Mouse (Mus musculus): ENCODE data around the gene Ctrb1. TPM values are rescaled to one million over a fixed set of nuclear protein-coding genes. Genes with fewer than 3 reads are reported as not detected.

The Ctrb1 gene
- polyA plus RNA-seq, 1 experiment from 2014 or later: not detected

DNA sequence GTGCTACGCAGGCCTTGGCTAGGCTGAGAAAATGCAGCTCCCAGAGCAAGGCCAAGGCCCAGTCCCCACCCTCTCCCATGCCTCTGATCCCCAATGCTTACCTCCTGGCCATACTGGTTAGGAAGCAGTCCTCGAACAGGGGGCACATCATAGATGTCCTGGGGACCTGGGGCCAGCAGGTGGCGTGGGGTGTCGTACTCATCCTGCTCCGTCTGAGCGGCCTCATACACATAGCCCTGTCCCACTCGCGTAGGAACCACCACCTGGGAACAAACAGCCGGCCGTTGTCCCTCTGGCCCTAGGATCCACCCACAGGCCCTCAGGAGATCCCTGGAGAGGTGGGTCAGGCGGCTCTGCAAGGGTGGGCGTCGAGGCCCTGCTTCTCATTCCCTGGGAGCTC is 24.7 kb upstream of the Ctrb1 start:
- H3K4me1 ChIP-seq: peaks cover 35% of the 10 kb centered on the region
- H3K27ac ChIP-seq (replicated peaks): peak overlapping the region; percentile 95
- no peak overlapping the region for H3K9ac ChIP-seq (replicated peaks)
- H3K4me2 ChIP-seq (replicated peaks): no peak overlapping the region
- H3K9me3 ChIP-seq: no peaks in the 10 kb centered on the region
- H3K4me3 ChIP-seq: no peak overlapping the region
- 87% methylated on average over 13 of the region's 13 CpGs for WGBS
- H3K36me3 ChIP-seq: peaks cover 49% of the 10 kb centered on the region
- no peak for ATAC-seq (replicated peaks)
- H3K27me3 ChIP-seq: no peaks in the 10 kb centered on the region

DNA sequence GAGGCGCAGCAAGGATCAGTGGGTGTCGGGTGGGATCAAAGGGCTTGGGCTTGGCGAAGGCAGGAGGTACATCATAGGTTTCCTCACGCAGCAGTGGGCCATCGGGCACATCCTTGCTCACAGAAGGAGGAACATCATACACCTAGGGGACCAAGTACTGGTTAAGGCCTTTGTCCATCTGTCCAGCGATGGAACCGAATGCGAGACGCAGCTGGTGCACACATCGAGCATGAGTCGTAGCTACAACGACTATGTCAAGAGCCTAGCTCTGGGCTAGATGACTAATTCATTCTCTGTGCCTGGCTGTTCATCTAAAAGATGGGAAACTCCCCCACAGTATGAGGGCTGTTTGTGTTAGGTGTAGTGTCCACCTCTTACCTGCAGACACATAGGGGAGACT is 23.5 kb upstream of the Ctrb1 start:
- Histone ChIP-seq H3K4me3 (no peak overlapping the region), H3K9me3 (no peaks in the 10 kb centered on the region), H3K4me1 (peaks cover 35% of the 10 kb centered on the region), H3K4me2 (replicated peaks) (no peak overlapping the region), H3K36me3 (peaks cover 52% of the 10 kb centered on the region), H3K27ac (replicated peaks) (no peak overlapping the region), H3K9ac (replicated peaks) (no peak overlapping the region), H3K27me3 (no peaks in the 10 kb centered on the region)
- WGBS: 96% methylated on average over 12 of the region's 12 CpGs
- no peak for ATAC-seq (replicated peaks)

DNA sequence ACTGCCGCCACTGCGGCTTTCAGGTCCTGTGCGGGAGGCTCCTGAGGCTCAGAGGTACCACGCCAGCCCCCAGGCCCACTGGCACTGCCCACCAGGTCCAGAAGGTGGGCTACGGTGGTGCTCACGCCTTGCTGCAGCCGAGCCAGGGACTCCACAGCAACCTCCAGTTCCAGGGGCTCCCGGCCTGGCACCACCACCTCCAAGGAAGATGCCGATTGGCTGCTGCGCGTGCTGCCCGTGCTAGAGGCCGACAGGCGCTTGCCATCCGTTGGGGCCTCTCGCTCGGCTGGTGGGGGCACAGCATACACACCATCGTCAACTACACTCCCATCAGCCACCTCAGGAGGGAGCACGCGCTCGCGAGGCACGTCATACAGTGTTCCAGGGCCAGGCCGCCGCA is 23.0 kb upstream of the Ctrb1 start:
- Histone ChIP-seq H3K4me3 (no peak overlapping the region), H3K4me1 (peaks cover 32% of the 10 kb centered on the region), H3K9ac (replicated peaks) (no peak overlapping the region), H3K36me3 (peaks cover 57% of the 10 kb centered on the region), H3K9me3 (no peaks in the 10 kb centered on the region), H3K4me2 (replicated peaks) (no peak overlapping the region), H3K27me3 (no peaks in the 10 kb centered on the region), H3K27ac (replicated peaks) (no peak overlapping the region)
- WGBS: 94% methylated on average over 25 of the region's 25 CpGs
- no peak for ATAC-seq (replicated peaks)

DNA sequence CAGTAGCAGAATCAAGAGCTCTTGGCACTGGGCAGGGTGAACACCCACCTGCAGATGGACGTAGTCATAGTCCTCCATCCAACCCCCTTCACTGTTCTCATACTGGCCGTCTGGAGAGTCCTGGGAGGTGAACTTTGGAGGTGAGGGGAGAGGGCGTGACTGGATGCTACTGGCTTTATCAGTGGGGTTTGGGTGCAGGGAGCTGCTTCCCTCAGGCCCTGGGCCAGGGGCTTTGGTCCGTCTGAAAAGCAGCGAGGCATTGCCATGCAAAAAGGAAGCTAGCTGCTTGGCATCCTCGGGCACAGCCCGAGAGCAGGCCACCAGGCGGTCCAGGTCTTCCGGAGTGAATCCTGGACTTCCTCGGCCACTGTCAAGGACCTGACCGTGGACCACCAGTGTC is 22.5 kb upstream of the Ctrb1 start:
- ATAC-seq (replicated peaks): no peak
- WGBS: 95% methylated on average over 11 of the region's 11 CpGs
- H3K36me3 ChIP-seq: peaks cover 58% of the 10 kb centered on the region

DNA sequence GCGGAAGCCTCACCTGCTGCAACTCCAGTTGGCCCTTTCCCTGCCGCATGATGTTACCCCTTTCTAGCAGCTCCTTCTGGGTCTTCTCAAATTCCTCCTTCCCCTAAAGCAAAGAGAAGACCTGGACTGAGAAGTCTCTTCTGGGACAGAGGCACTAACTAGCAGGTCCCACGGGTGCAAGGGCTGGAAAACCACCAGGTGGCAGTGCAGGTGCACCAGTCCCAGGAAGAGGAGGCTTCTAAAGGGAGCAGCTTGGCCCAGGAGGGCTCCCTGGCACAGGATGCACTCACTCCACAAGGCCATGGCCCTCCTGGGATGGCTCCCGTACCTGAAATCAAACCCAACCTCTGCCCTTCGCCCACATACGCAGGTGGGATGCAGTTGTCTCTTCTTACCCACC is 21.8 kb upstream of the Ctrb1 start:
- Histone ChIP-seq H3K4me2 (replicated peaks) (no peak overlapping the region), H3K27ac (replicated peaks) (no peak overlapping the region), H3K4me1 (peaks cover 21% of the 10 kb centered on the region), H3K9me3 (no peaks in the 10 kb centered on the region), H3K4me3 (no peak overlapping the region), H3K36me3 (peaks cover 58% of the 10 kb centered on the region), H3K27me3 (no peaks in the 10 kb centered on the region), H3K9ac (replicated peaks) (no peak overlapping the region)
- no peak for ATAC-seq (replicated peaks)
- WGBS: 77% methylated on average over 6 of the region's 6 CpGs

More for the DNA sequence above, 22.5 kb upstream of the Ctrb1 start:
- Histone ChIP-seq H3K27ac (replicated peaks) (no peak overlapping the region), H3K4me3 (no peak overlapping the region), H3K9me3 (no peaks in the 10 kb centered on the region), H3K4me1 (peaks cover 28% of the 10 kb centered on the region), H3K4me2 (replicated peaks) (no peak overlapping the region), H3K27me3 (no peaks in the 10 kb centered on the region), H3K9ac (replicated peaks) (no peak overlapping the region)

DNA sequence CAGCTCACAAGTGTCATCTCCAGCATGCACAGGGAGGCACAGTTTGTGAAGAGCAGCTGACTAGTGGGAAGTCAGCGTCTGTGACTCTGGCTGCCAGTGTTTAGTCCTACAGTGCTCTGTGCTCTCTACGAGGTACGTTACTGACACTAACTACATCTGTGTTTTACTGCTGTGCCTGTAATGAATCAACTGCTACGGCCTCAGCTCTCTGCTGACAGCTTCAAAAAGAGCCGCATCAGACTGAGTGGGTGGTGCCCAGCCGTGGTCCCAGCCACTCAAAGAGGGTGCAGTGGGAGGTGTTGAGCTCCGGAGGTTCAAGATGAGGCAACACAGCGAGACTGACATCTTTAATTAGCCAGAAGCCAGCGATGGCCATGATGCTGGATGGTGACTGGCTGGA is 21.3 kb upstream of the Ctrb1 start:
- Histone ChIP-seq H3K36me3 (peaks cover 58% of the 10 kb centered on the region), H3K4me2 (replicated peaks) (no peak overlapping the region), H3K9ac (replicated peaks) (no peak overlapping the region), H3K4me1 (peaks cover 16% of the 10 kb centered on the region), H3K27ac (replicated peaks) (no peak overlapping the region), H3K4me3 (no peak overlapping the region), H3K9me3 (no peaks in the 10 kb centered on the region), H3K27me3 (no peaks in the 10 kb centered on the region)
- ATAC-seq (replicated peaks): no peak
- 79% methylated on average over 9 of the region's 9 CpGs for WGBS

DNA sequence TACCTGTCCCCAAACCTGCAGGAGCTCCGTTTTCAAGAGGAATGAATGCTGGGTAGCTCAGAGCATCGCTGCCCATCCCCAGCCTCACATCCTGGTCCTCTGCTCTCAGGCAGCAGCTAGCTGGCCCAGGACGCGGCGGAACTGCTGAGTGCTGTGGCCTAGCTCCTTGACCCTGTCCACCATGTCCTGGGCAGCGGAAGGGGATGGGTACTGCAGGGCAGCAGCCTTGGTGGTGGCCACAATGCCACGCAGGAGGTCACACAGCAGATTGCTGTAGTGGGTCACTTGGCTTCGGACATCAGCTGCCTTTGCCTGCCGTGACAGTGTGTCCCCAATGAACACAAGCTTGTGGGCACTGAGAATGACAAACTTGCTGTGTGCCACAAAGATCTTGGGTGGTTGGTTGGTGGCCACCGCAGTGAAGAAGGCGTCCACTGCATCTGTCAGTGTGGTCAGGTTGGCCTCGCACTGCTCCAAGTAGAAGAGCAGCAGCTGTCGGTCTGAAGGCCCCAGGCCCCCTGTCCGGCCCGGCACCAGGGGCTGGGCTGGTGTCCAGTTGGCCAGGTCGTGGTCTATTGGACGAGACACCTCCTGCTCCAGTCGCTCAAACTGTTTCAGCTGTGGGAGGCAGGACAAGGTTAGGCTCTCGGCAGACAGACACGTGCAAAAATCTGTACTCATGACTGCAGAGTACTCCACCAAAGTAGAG is 20.1 kb upstream of the Ctrb1 start:
- Histone ChIP-seq H3K4me2 (replicated peaks) (no peak overlapping the region), H3K4me1 (peaks cover 4% of the 10 kb centered on the region), H3K36me3 (peaks cover 58% of the 10 kb centered on the region), H3K27me3 (no peaks in the 10 kb centered on the region), H3K9ac (replicated peaks) (no peak overlapping the region), H3K4me3 (no peak overlapping the region), H3K27ac (replicated peaks) (no peak overlapping the region), H3K9me3 (no peaks in the 10 kb centered on the region)
- no peak for ATAC-seq (replicated peaks)
- 93% methylated on average over 20 of the region's 20 CpGs for WGBS

DNA sequence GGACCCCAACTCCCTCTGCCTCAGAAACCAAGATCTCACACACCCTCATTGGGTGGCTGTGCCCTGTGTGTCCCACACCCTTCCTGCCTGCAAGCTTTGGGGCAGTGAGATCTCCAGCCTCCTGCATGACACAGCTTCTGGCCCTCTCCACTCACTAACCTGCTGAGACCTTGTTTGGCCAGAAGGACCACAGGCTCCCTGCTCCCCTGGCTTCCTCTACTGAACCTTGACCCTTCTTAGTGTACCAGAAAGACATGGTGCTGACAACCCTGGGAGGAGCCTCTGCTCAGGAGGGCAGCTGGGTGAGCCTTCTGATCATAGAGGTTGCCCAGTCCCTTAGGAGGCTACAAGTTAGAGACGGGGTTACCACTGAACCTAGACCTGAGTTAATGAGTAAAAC is 18.4 kb upstream of the Ctrb1 start:
- WGBS: 96% methylated on average over 1 of the region's 1 CpGs
- no peaks in the 10 kb centered on the region for H3K27me3 ChIP-seq
- no peak for ATAC-seq (replicated peaks)

DNA sequence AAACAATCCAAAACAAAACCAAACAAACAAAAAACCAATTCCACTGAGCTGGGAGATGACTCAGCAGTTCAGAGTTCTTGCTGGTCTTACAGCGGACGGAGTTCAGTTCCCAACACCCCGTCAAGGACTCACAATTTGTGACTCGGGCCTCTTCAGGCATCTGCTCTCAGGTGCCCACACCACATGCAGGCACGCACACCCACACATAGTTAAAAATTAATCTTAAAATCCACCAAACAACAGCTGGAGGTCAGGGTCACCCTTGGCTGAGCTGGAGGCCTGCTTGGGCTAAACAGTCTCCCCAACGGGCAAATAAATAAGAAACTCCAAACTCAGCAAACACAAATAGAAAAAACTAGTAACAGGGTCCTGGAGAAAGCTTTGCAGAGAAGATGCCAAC is 17.5 kb upstream of the Ctrb1 start:
- 92% methylated on average over 6 of the region's 6 CpGs for WGBS
- H3K9me3 ChIP-seq: no peaks in the 10 kb centered on the region
- no peak overlapping the region for H3K4me3 ChIP-seq
- H3K4me2 ChIP-seq (replicated peaks): no peak overlapping the region
- no peaks in the 10 kb centered on the region for H3K4me1 ChIP-seq
- peaks cover 36% of the 10 kb centered on the region for H3K36me3 ChIP-seq
- ATAC-seq (replicated peaks): no peak
- H3K9ac ChIP-seq (replicated peaks): no peak overlapping the region
- H3K27ac ChIP-seq (replicated peaks): no peak overlapping the region
- no peaks in the 10 kb centered on the region for H3K27me3 ChIP-seq

More for the DNA sequence above, 18.4 kb upstream of the Ctrb1 start:
- no peak overlapping the region for H3K9ac ChIP-seq (replicated peaks)
- no peak overlapping the region for H3K4me2 ChIP-seq (replicated peaks)
- no peaks in the 10 kb centered on the region for H3K4me1 ChIP-seq
- peaks cover 44% of the 10 kb centered on the region for H3K36me3 ChIP-seq
- no peaks in the 10 kb centered on the region for H3K9me3 ChIP-seq
- H3K27ac ChIP-seq (replicated peaks): no peak overlapping the region
- H3K4me3 ChIP-seq: no peak overlapping the region

DNA sequence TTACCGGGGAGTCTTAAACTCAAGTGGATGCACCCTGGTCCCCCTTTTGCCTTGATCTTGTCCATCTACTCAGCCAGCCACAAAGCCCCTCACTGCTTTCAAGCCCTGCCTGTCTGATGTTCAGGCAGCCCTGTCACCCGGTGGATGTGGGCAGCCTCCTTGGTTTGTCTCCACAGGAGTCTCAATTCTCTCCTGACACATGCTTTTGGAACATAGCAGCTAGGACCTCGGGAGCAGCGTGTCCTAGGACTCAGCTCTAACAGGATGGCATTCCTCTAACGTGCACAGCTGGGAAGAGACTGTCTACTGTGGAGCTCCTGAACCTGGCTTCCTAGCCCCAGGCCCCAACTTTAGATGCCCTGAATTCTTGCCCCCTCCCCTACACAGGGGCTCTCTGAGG is 14.9 kb upstream of the Ctrb1 start:
- 71% methylated on average over 5 of the region's 5 CpGs for WGBS
- Histone ChIP-seq H3K4me2 (replicated peaks) (no peak overlapping the region), H3K36me3 (peaks cover 18% of the 10 kb centered on the region), H3K27ac (replicated peaks) (no peak overlapping the region), H3K4me3 (no peak overlapping the region), H3K9ac (replicated peaks) (no peak overlapping the region), H3K4me1 (no peaks in the 10 kb centered on the region), H3K9me3 (no peaks in the 10 kb centered on the region), H3K27me3 (no peaks in the 10 kb centered on the region)
- no peak for ATAC-seq (replicated peaks)

DNA sequence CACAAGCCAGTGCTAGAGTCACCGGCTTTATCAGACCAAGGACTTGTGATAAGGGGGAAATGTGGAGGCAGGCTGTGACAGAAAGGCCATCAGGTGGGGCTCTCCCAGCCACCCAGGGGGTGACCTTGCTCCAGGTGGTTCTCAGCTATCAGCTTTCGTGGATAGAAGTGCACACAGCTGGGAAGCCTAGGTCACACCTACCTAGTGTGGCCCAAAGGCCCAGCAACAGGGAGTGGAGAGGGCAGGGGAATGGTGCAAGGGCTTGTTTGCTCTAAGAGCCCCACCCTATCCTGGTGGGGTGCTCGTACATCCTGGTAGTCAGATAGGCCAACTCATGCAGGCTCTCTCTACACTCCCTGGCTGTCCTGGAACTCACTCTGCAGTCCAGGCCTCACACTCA is 14.4 kb upstream of the Ctrb1 start:
- H3K36me3 ChIP-seq: peaks cover 13% of the 10 kb centered on the region
- ATAC-seq (replicated peaks): no peak
- WGBS: 80% methylated on average over 3 of the region's 3 CpGs

DNA sequence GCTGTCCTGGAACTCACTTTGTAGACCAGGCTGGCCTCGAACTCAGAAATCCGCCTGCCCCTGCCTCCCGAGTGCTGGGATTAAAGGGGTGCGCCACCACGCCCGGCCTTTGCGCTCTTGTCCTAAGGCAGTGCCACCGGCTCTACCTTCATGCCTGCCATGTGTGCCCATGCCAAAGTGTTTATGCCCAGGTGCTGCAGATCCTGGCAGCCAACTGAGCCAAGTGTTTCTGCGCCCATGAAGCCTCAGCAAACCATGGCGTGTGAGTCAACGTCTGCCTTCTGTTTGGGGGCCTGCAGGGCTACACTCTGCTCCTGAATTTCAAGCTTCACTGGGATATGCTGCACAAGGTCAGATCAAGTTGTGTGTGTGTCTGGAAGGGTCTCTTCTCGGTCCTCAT is 13.8 kb upstream of the Ctrb1 start:
- H3K9me3 ChIP-seq: no peaks in the 10 kb centered on the region
- H3K4me2 ChIP-seq (replicated peaks): no peak overlapping the region
- no peak overlapping the region for H3K27ac ChIP-seq (replicated peaks)
- no peak for ATAC-seq (replicated peaks)
- H3K36me3 ChIP-seq: peaks cover 7% of the 10 kb centered on the region
- H3K4me1 ChIP-seq: no peaks in the 10 kb centered on the region
- H3K27me3 ChIP-seq: no peaks in the 10 kb centered on the region
- no peak overlapping the region for H3K4me3 ChIP-seq
- no peak overlapping the region for H3K9ac ChIP-seq (replicated peaks)
- WGBS: 85% methylated on average over 12 of the region's 12 CpGs

More for the DNA sequence above, 14.4 kb upstream of the Ctrb1 start:
- Histone ChIP-seq H3K4me1 (no peaks in the 10 kb centered on the region), H3K27ac (replicated peaks) (no peak overlapping the region), H3K9me3 (no peaks in the 10 kb centered on the region), H3K4me3 (no peak overlapping the region), H3K27me3 (no peaks in the 10 kb centered on the region), H3K9ac (replicated peaks) (no peak overlapping the region), H3K4me2 (replicated peaks) (no peak overlapping the region)

DNA sequence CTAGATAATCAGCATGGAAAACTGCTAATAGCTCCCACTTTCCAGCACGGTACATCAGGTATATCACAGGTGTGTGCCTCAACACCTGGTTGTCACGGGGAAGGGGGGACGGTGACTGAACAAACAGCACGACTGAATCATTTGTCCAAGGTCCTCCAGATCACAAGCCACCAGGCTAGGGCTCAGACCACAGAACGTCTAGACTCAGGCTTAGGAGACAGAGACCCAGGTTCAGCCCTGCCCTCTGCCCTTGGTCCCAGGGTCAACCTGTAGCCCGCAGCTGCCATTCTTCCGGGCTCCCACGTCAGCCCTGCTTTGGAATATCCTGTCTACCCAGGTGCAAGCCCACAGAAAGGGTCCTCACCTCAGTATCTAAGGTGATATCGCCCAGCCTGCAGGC is 10.6 kb upstream of the Ctrb1 start:
- Histone ChIP-seq H3K9ac (replicated peaks) (no peak overlapping the region), H3K27ac (replicated peaks) (no peak overlapping the region), H3K27me3 (no peaks in the 10 kb centered on the region), H3K9me3 (no peaks in the 10 kb centered on the region), H3K4me2 (replicated peaks) (no peak overlapping the region), H3K4me1 (no peaks in the 10 kb centered on the region), H3K4me3 (no peak overlapping the region), H3K36me3 (no peaks in the 10 kb centered on the region)
- WGBS: 88% methylated on average over 9 of the region's 9 CpGs
- no peak for ATAC-seq (replicated peaks)

All from forebrain, embryonic 15.5 days (tissue).